Mouse (Mus musculus) neural tube, embryonic 14.5 days (tissue): Measurements from ENCODE around the gene Mark3. TPM values are rescaled to one million over a fixed set of nuclear protein-coding genes. Genes with fewer than 3 reads are reported as not detected.

Experiments used
- ATAC-seq: fragments of 200-750 bp; cut with Nextera tagmentation; 2 replicates; pipeline ENCODE4 v1.8.0; 2017; ENCODE audit warnings: low read depth, mild to moderate bottlenecking, moderate TSS enrichment, moderate library complexity
- H3K27ac ChIP-seq: fragments of 300-500 bp; sonication (generic); 2 replicates; pipeline ENCODE4 v1.5.1; 2014; ENCODE audit warnings: low read depth, mild to moderate bottlenecking, control low read depth, low read length, moderate library complexity, mixed read lengths
- H3K27me3 ChIP-seq: fragments of 300-500 bp; sonication (generic); 2 replicates; pipeline ENCODE4 v1.6.1; 2014; ENCODE audit warnings: low read length; ENCODE audit not compliant: control insufficient read depth, insufficient read depth
- H3K36me3 ChIP-seq: fragments of 300-500 bp; sonication (generic); 2 replicates; pipeline ENCODE4 v1.6.1; 2014; ENCODE audit warnings: low read length, mixed read lengths; ENCODE audit not compliant: control insufficient read depth, insufficient read depth
- H3K4me1 ChIP-seq: fragments of 300-500 bp; sonication (generic); 2 replicates; pipeline ENCODE4 v1.6.1; 2014; ENCODE audit warnings: low read length; ENCODE audit not compliant: control insufficient read depth, insufficient read depth
- H3K4me2 ChIP-seq: fragments of 300-500 bp; sonication (generic); 2 replicates; pipeline ENCODE4 v1.6.1; 2014; ENCODE audit warnings: mild to moderate bottlenecking, low read depth, low read length, control low read depth
- H3K4me3 ChIP-seq: fragments of 300-500 bp; sonication (generic); 2 replicates; pipeline ENCODE4 v1.5.1; 2014; ENCODE audit warnings: low read depth, low read length, control low read depth, mixed read lengths
- H3K9ac ChIP-seq: fragments of 300-500 bp; sonication (generic); replicated peaks from 2 replicates; pipeline ENCODE4 v1.6.1; 2014; ENCODE audit warnings: low read depth, mild to moderate bottlenecking, control low read depth, low read length, mixed read lengths
- H3K9me3 ChIP-seq: fragments of 300-500 bp; sonication (generic); 2 replicates; pipeline ENCODE4 v1.6.1; 2016; ENCODE audit warnings: low read length; ENCODE audit not compliant: control insufficient read depth
- WGBS: fragments of 180-500 bp; shearing (Covaris S2); extraction: QIAGEN DNeasy Blood & Tissue Kit; methylation state at CpG from one replicate; pipeline ENCODE4 v1.1.7; 2014; 5-methylcytosine and 5-hydroxymethylcytosine counted together
- polyA plus RNA-seq: library from polyadenylated mRNA; unstranded; fragments of >200 nt; fragmentation: Nextera tagmentation; extraction: Ambion mirVana; gene quantifications from 2 replicates; pipeline ENCODE4 v1.2.1, GENCODE M21; 2014

Gene Mark3
- polyA plus RNA-seq, 1 experiment from 2014 or later, result 78.1 TPM

- 0 out of 2 replicates have a peak, but pooled peaks cover 7% of the 10 kb centered on the region for H3K36me3 ChIP-seq
- H3K4me1 ChIP-seq, result peaks cover 17% of the 10 kb centered on the region
- ATAC-seq, result no peak
- H3K27ac ChIP-seq, result no peak overlapping the region
- no peak overlapping the region for H3K4me2 ChIP-seq
- no peaks in the 10 kb centered on the region for H3K27me3 ChIP-seq
- 90% methylated on average over 5 of the region's 5 CpGs for WGBS
- H3K9me3 ChIP-seq, result no peaks in the 10 kb centered on the region
- H3K4me3 ChIP-seq, result no peak overlapping the region
- no peak overlapping the region for H3K9ac ChIP-seq
These were observed 93.1 kb downstream of the Mark3 start for GRCm38 (mm10) chr12:111667421-111667820.

- Histone ChIP-seq H3K9me3 (no peaks in the 10 kb centered on the region), H3K27me3 (no peaks in the 10 kb centered on the region), H3K4me1 (peaks cover 21% of the 10 kb centered on the region), H3K4me2 (peak overlapping the region; percentile 96), H3K4me3 (peak overlapping the region; percentile 85), H3K9ac (peak overlapping the region; percentile 28; the same call in 1 of the 2 replicates), H3K27ac (peak overlapping the region; percentile 72), H3K36me3 (0 out of 2 replicates have a peak, but pooled peaks cover 7% of the 10 kb centered on the region)
- ATAC-seq, result peak; percentile 41; the same call in 1 of the 2 replicates
- 1% methylated on average over 8 of the region's 8 CpGs for WGBS
These were observed 94.2 kb downstream of the Mark3 start for GRCm38 (mm10) chr12:111668457-111668912.

- no peaks in the 10 kb centered on the region for H3K27me3 ChIP-seq
- peak overlapping the region; percentile 96 for H3K4me2 ChIP-seq
- peak overlapping the region; percentile 93; the same call in 1 of the 2 replicates for H3K9ac ChIP-seq
- 40% methylated on average over 23 of the region's 23 CpGs for WGBS
- ATAC-seq, result no peak
- H3K4me3 ChIP-seq, result peak overlapping the region; percentile 85
- peaks cover 21% of the 10 kb centered on the region for H3K4me1 ChIP-seq
- H3K9me3 ChIP-seq, result no peaks in the 10 kb centered on the region
- 0 out of 2 replicates have a peak, but pooled peaks cover 7% of the 10 kb centered on the region for H3K36me3 ChIP-seq
- peak overlapping the region; percentile 72 for H3K27ac ChIP-seq
These were observed 94.9 kb downstream of the Mark3 start for GRCm38 (mm10) chr12:111669000-111669788.

GRCm38 (mm10) chr12:111669961-111670360, 95.6 kb downstream of the Mark3 start:
- H3K9me3 ChIP-seq, result no peaks in the 10 kb centered on the region
- peak overlapping the region; percentile 93 for H3K9ac ChIP-seq
- H3K27ac ChIP-seq, result 0 out of 2 replicates have a peak overlapping the region, but pooled peaks have one; percentile 7
- WGBS, result 33% methylated on average over 8 of the region's 8 CpGs
- peak overlapping the region; percentile 85 for H3K4me3 ChIP-seq
- no peak for ATAC-seq
- 0 out of 2 replicates have a peak, but pooled peaks cover 7% of the 10 kb centered on the region for H3K36me3 ChIP-seq
- H3K4me1 ChIP-seq, result peaks cover 21% of the 10 kb centered on the region
- H3K4me2 ChIP-seq, result peak overlapping the region; percentile 96
- no peaks in the 10 kb centered on the region for H3K27me3 ChIP-seq

- peak overlapping the region; percentile 93 for H3K9ac ChIP-seq
- ATAC-seq, result peak; percentile 5; the same call in 1 of the 2 replicates
- 2% methylated on average over 29 of the region's 29 CpGs for WGBS
- 0 out of 2 replicates have a peak, but pooled peaks cover 7% of the 10 kb centered on the region for H3K36me3 ChIP-seq
- peak overlapping the region; percentile 96 for H3K4me2 ChIP-seq
- H3K9me3 ChIP-seq, result no peaks in the 10 kb centered on the region
- H3K27me3 ChIP-seq, result no peaks in the 10 kb centered on the region
- H3K27ac ChIP-seq, result peak overlapping the region; percentile 90
- H3K4me3 ChIP-seq, result peak overlapping the region; percentile 85
- peaks cover 21% of the 10 kb centered on the region for H3K4me1 ChIP-seq
These were observed 96.1 kb downstream of the Mark3 start for GRCm38 (mm10) chr12:111670371-111670971.

GRCm38 (mm10) chr12:111670976-111671375, 96.7 kb downstream of the Mark3 start:
- peak overlapping the region; percentile 85 for H3K4me3 ChIP-seq
- 0 out of 2 replicates have a peak, but pooled peaks have one; percentile 5 for ATAC-seq
- WGBS, result under 1% methylated on average over 34 of the region's 35 CpGs
- no peaks in the 10 kb centered on the region for H3K9me3 ChIP-seq
- no peaks in the 10 kb centered on the region for H3K27me3 ChIP-seq
- peaks cover 21% of the 10 kb centered on the region for H3K4me1 ChIP-seq
- peak overlapping the region; percentile 93 for H3K9ac ChIP-seq
- H3K27ac ChIP-seq, result peak overlapping the region; percentile 90
- peak overlapping the region; percentile 96 for H3K4me2 ChIP-seq
- H3K36me3 ChIP-seq, result 0 out of 2 replicates have a peak, but pooled peaks cover 7% of the 10 kb centered on the region

GRCm38 (mm10) chr12:111671431-111671902, 97.1 kb downstream of the Mark3 start:
- ATAC-seq, result peak; percentile 70
- under 1% methylated on average over 34 of the region's 34 CpGs for WGBS
- Histone ChIP-seq H3K4me3 (peak overlapping the region; percentile 85), H3K4me2 (peak overlapping the region; percentile 96), H3K27ac (peak overlapping the region; percentile 90), H3K9me3 (no peaks in the 10 kb centered on the region), H3K36me3 (0 out of 2 replicates have a peak, but pooled peaks cover 7% of the 10 kb centered on the region), H3K27me3 (no peaks in the 10 kb centered on the region), H3K9ac (peak overlapping the region; percentile 93), H3K4me1 (peaks cover 21% of the 10 kb centered on the region)

GRCm38 (mm10) chr12:111672176-111672575, 97.9 kb downstream of the Mark3 start, which contains the start of gene Ckb:
Ckb (minus strand) TSS chr12:111672338.
- H3K27me3 ChIP-seq, result no peaks in the 10 kb centered on the region
- peak within 1 kb of the TSS; percentile 90 for H3K27ac ChIP-seq
- under 1% methylated on average over 31 of the region's 31 CpGs for WGBS
- H3K9me3 ChIP-seq, result no peaks in the 10 kb centered on the region
- H3K36me3 ChIP-seq, result 0 out of 2 replicates have a peak, but pooled peaks cover 7% of the 10 kb centered on the region
- peak within 1 kb of the TSS; percentile 93 for H3K9ac ChIP-seq
- ATAC-seq, result peak; percentile 85
- peak within 1 kb of the TSS; percentile 85 for H3K4me3 ChIP-seq
- H3K4me1 ChIP-seq, result peaks cover 26% of the 10 kb centered on the region
- H3K4me2 ChIP-seq, result peak within 1 kb of the TSS; percentile 96
